Comparison of ENCODE assay signal across 8 mouse cellular contexts in genomic region chr8:123235520-123236497, GRCm38 (mm10). TPM values are rescaled to one million over a fixed set of nuclear protein-coding genes. Genes with fewer than 3 reads are reported as not detected.
DNase-seq lines count a peak whose midpoint lies in the region; ATAC-seq and TF ChIP-seq lines count a peak whose summit lies in the region.

Spata2l (minus strand) TSS chr8:123236233.

- peak within 1 kb of the TSS; percentile 16; the same call in 1 of the 2 replicates for H3K9ac ChIP-seq in ES-Bruce4 (ENCODE audit: low read depth, poor library complexity, severe bottlenecking)
- H3K9ac ChIP-seq in forebrain, embryonic 12.5 days, result peak within 1 kb of the TSS; percentile 50
- peak within 1 kb of the TSS; percentile 84 for H3K9ac ChIP-seq in heart, embryonic 16.5 days (ENCODE audit: low read length)
- peak within 1 kb of the TSS; percentile 61 for H3K9ac ChIP-seq in liver, embryonic 15.5 days
- peak within 1 kb of the TSS; percentile 49 for H3K9ac ChIP-seq in neural tube, embryonic 11.5 days (ENCODE audit: low read length)
- H3K9ac ChIP-seq in stomach, postnatal 0 days (ENCODE audit: low read length), result peak within 1 kb of the TSS; percentile 68

- no peaks in the 10 kb centered on the region for H3K27me3 ChIP-seq in ES-Bruce4 (ENCODE audit: control insufficient read depth, insufficient read depth, low read length, poor library complexity, severe bottlenecking)
- peaks cover 46% of the 10 kb centered on the region for H3K27me3 ChIP-seq in forebrain, embryonic 12.5 days
- H3K27me3 ChIP-seq in heart, embryonic 16.5 days (ENCODE audit: control insufficient read depth, insufficient read depth, low read length), result peaks cover 9% of the 10 kb centered on the region; the same call in 1 of the 2 replicates
- H3K27me3 ChIP-seq in liver, embryonic 15.5 days, result peaks cover 42% of the 10 kb centered on the region
- H3K27me3 ChIP-seq in neural tube, embryonic 11.5 days (ENCODE audit: control insufficient read depth, insufficient read depth, low read length), result peaks cover 14% of the 10 kb centered on the region
- no peaks in the 10 kb centered on the region for H3K27me3 ChIP-seq in stomach, postnatal 0 days (ENCODE audit: control insufficient read depth, insufficient read depth, low read length)

- H3K4me1 ChIP-seq in ES-Bruce4 (ENCODE audit: control insufficient read depth, insufficient read depth, low read length), result no peaks in the 10 kb centered on the region
- peaks cover 20% of the 10 kb centered on the region for H3K4me1 ChIP-seq in forebrain, embryonic 12.5 days
- H3K4me1 ChIP-seq in heart, embryonic 16.5 days (ENCODE audit: control insufficient read depth, insufficient read depth, low read length), result peaks cover 6% of the 10 kb centered on the region; the same call in 1 of the 2 replicates
- H3K4me1 ChIP-seq in liver, embryonic 15.5 days (replicated peaks), result peaks cover 22% of the 10 kb centered on the region
- H3K4me1 ChIP-seq in neural tube, embryonic 11.5 days (ENCODE audit: control insufficient read depth, insufficient read depth, low read length), result peaks cover 9% of the 10 kb centered on the region; the same call in 1 of the 2 replicates
- H3K4me1 ChIP-seq in stomach, postnatal 0 days (replicated peaks; ENCODE audit: control insufficient read depth, insufficient read depth), result peaks cover 6% of the 10 kb centered on the region

- no peak for TF ChIP-seq EP300 in ES-Bruce4 (IDR thresholded peaks at IDR 0.05; ENCODE audit: insufficient read depth, low read depth, low read length)
- TF ChIP-seq EP300 in stomach, postnatal 0 days (optimal IDR thresholded peaks at IDR 0.05), result no peak

- peak; percentile 22 for TF ChIP-seq CTCF in ES-Bruce4 (IDR thresholded peaks at IDR 0.05; ENCODE audit: low read depth, low read length)
- TF ChIP-seq CTCF in stomach, postnatal 0 days (IDR thresholded peaks at IDR 0.05; ENCODE audit: low read depth), result peak; percentile 59

- DNase-seq in c-Kit-positive CD71-positive TER-119-positive erythroid progenitor cells, embryonic 14.5 days (ENCODE audit: low spot score), result peak; percentile 76
- DNase-seq in kidney, postnatal 25 days, result peak; percentile 94 to 95
- DNase-seq in neural tube, embryonic 11.5 days (ENCODE audit: low spot score), result peak; percentile 89
- peak; percentile 92 for DNase-seq in stomach, postnatal 0 days (ENCODE audit: low spot score)

- ATAC-seq in forebrain, embryonic 12.5 days (ENCODE audit: low FRiP score), result peak; percentile 83
- peak; percentile 91 for ATAC-seq in heart, embryonic 16.5 days (replicated peaks; ENCODE audit: extremely low read depth, insufficient read depth, low FRiP score)
- ATAC-seq in liver, embryonic 15.5 days (ENCODE audit: insufficient read depth), result peak; percentile 73
- ATAC-seq in neural tube, embryonic 11.5 days (ENCODE audit: insufficient read depth, low FRiP score, low TSS enrichment), result peak; percentile 84
- ATAC-seq in stomach, postnatal 0 days (ENCODE audit: low FRiP score, low TSS enrichment), result peak; percentile 89

- H3K36me3 ChIP-seq in ES-Bruce4 (ENCODE audit: control insufficient read depth, insufficient read depth, low read length, poor library complexity, severe bottlenecking), result no peaks in the 10 kb centered on the region
- H3K36me3 ChIP-seq in forebrain, embryonic 12.5 days (replicated peaks), result no peaks in the 10 kb centered on the region
- H3K36me3 ChIP-seq in heart, embryonic 16.5 days (ENCODE audit: control insufficient read depth, insufficient read depth), result no peaks in the 10 kb centered on the region
- no peaks in the 10 kb centered on the region for H3K36me3 ChIP-seq in liver, embryonic 15.5 days (replicated peaks)
- no peaks in the 10 kb centered on the region for H3K36me3 ChIP-seq in neural tube, embryonic 11.5 days (ENCODE audit: control insufficient read depth, insufficient read depth, low read length)
- H3K36me3 ChIP-seq in stomach, postnatal 0 days (ENCODE audit: control insufficient read depth, insufficient read depth, low read length), result no peaks in the 10 kb centered on the region

- peak within 1 kb of the TSS; percentile 61 for H3K4me3 ChIP-seq in ES-Bruce4 (ENCODE audit: low read depth, low read length)
- H3K4me3 ChIP-seq in forebrain, embryonic 12.5 days (replicated peaks), result peak within 1 kb of the TSS; percentile 46
- H3K4me3 ChIP-seq in heart, embryonic 16.5 days (ENCODE audit: low read length), result peak within 1 kb of the TSS; percentile 60
- H3K4me3 ChIP-seq in liver, embryonic 15.5 days (replicated peaks), result peak within 1 kb of the TSS; percentile 67
- peak within 1 kb of the TSS; percentile 39 for H3K4me3 ChIP-seq in neural tube, embryonic 11.5 days (ENCODE audit: low read depth, low read length)
- H3K4me3 ChIP-seq in stomach, postnatal 0 days (ENCODE audit: low read depth, low read length), result peak within 1 kb of the TSS; percentile 68

- H3K9me3 ChIP-seq in ES-Bruce4 (replicated peaks; ENCODE audit: control insufficient read depth, insufficient read depth, low read length, poor library complexity, severe bottlenecking), result no peaks in the 10 kb centered on the region
- no peaks in the 10 kb centered on the region for H3K9me3 ChIP-seq in forebrain, embryonic 12.5 days
- no peaks in the 10 kb centered on the region for H3K9me3 ChIP-seq in heart, embryonic 16.5 days (replicated peaks; ENCODE audit: control insufficient read depth, low read length)
- H3K9me3 ChIP-seq in liver, embryonic 15.5 days (replicated peaks), result no peaks in the 10 kb centered on the region
- no peaks in the 10 kb centered on the region for H3K9me3 ChIP-seq in neural tube, embryonic 11.5 days (ENCODE audit: control insufficient read depth, low read length)
- H3K9me3 ChIP-seq in stomach, postnatal 0 days (ENCODE audit: control insufficient read depth, low read length), result no peaks in the 10 kb centered on the region

- TF ChIP-seq POLR2A in ES-Bruce4 (IDR thresholded peaks at IDR 0.05; ENCODE audit: insufficient read depth, low read length), result no peak

- H3K4me2 ChIP-seq in forebrain, embryonic 12.5 days, result peak within 1 kb of the TSS; percentile 83
- H3K4me2 ChIP-seq in heart, embryonic 16.5 days (ENCODE audit: low read depth, low read length), result peak within 1 kb of the TSS; percentile 88
- H3K4me2 ChIP-seq in liver, embryonic 15.5 days, result peak within 1 kb of the TSS; percentile 93
- H3K4me2 ChIP-seq in neural tube, embryonic 11.5 days (ENCODE audit: low read depth), result peak within 1 kb of the TSS; percentile 75
- H3K4me2 ChIP-seq in stomach, postnatal 0 days (replicated peaks; ENCODE audit: low read depth), result peak within 1 kb of the TSS; percentile 96

- H3K27ac ChIP-seq in ES-Bruce4 (ENCODE audit: insufficient read depth, low read length), result no peak within 1 kb of the TSS
- no peak within 1 kb of the TSS for H3K27ac ChIP-seq in forebrain, embryonic 12.5 days
- no peak within 1 kb of the TSS for H3K27ac ChIP-seq in heart, embryonic 16.5 days (ENCODE audit: low read length)
- 0 out of 2 replicates have a peak within 1 kb of the TSS, but pooled peaks have one; percentile 14 for H3K27ac ChIP-seq in liver, embryonic 15.5 days (replicated peaks)
- no peak within 1 kb of the TSS for H3K27ac ChIP-seq in neural tube, embryonic 11.5 days (ENCODE audit: low read depth, low read length)
- 0 out of 2 replicates have a peak within 1 kb of the TSS, but pooled peaks have one; percentile 8 for H3K27ac ChIP-seq in stomach, postnatal 0 days (replicated peaks)

- 2% methylated on average over 57 of the region's 57 CpGs for WGBS in forebrain, embryonic 12.5 days
- 2% methylated on average over 56 of the region's 57 CpGs for WGBS in heart, embryonic 16.5 days
- 1% methylated on average over 57 of the region's 57 CpGs for WGBS in liver, embryonic 15.5 days (ENCODE audit: insufficient replicate concordance)
- 2% methylated on average over 57 of the region's 57 CpGs for WGBS in neural tube, embryonic 11.5 days
- 1% methylated on average over 56 of the region's 57 CpGs for WGBS in stomach, postnatal 0 days

RNA-seq across cellular contexts. Expression of gene Spata2l, which starts in this region (rescaled TPM):
- polyA plus RNA-seq in ES-Bruce4 (2011; ENCODE audit: insufficient read depth, insufficient read length, low read depth, missing spikeins), result 0.25 and 0.64 TPM in 2 replicates
- 1.4 and 1.6 TPM in 2 replicates for polyA plus RNA-seq in forebrain, embryonic 12.5 days (2016; fragmentation: Nextera tagmentation; extraction: Ambion mirVana)
- polyA plus RNA-seq in heart, embryonic 16.5 days (2015; fragmentation: Nextera tagmentation; extraction: Ambion mirVana), result 4.2 and 4.4 TPM in 2 replicates
- 2.2 and 2.9 TPM in 2 replicates for polyA plus RNA-seq in liver, embryonic 15.5 days (2015; fragmentation: Nextera tagmentation; extraction: Ambion mirVana)
- 2.7 and 3.1 TPM in 2 replicates for polyA plus RNA-seq in neural tube, embryonic 11.5 days (2014; fragmentation: Nextera tagmentation; extraction: Ambion mirVana)
- polyA plus RNA-seq in stomach, postnatal 0 days (2015; fragmentation: Nextera tagmentation; extraction: Ambion mirVana), result 3.1 and 3.6 TPM in 2 replicates

Comparison
In these comparisons a context has a peak if more than half of its experiments do, and no peak if none do; other contexts are left out.
1. H3K27ac ChIP-seq: peak in liver, embryonic 15.5 days (single experiment) and stomach, postnatal 0 days (single experiment); none in ES-Bruce4 (single experiment), forebrain, embryonic 12.5 days (single experiment), heart, embryonic 16.5 days (single experiment) and neural tube, embryonic 11.5 days (single experiment).
2. H3K9ac ChIP-seq: peak in every context shown above with its lines; median percentile 84 in heart, embryonic 16.5 days; 68 in stomach, postnatal 0 days; 61 in liver, embryonic 15.5 days; 50 in forebrain, embryonic 12.5 days; 49 in neural tube, embryonic 11.5 days; 16 in ES-Bruce4.
3. Peak in every context shown above with its lines, with median percentiles within 50 percentile points of each other: H3K4me3 ChIP-seq, DNase-seq, ATAC-seq and H3K4me2 ChIP-seq.